Mouse (Mus musculus) brain, embryonic 18.5 days (tissue): ENCODE measurements around the gene Flywch1.
"Not testable (repeated sequence)": the region's sequence is repeated elsewhere in the genome, so short reads cannot be mapped to it uniquely, and the experiment has no call there.

Experiments used
- DNase-seq: peaks from one replicate; pipeline ENCODE4 v3.0.0-alpha.2; 2012; ENCODE audit warnings: low read depth, low spot score

Flywch1 gene

DNA sequence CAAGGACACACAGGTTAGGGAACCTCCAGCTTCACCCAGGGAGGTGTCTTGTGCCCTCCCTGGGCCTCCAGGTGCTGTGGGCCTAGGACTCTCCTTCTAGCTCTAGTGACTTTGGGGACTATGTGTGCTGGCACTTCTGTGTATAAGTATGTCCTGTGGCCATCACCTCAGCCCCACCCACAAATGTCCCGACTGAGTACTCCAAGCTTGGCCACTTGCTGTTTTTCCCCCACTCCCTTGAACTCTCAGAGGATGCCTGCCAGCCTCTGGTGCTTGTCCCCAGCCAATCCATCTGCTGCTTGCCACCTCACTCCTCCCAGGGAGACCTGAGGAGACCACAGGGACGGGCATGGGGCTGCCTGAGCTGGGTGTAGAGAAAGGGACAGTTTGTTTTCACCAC is 7.0 kb upstream of the Flywch1 start:
- no peak for DNase-seq

- no peak for DNase-seq
Measured at GRCm38 (mm10) chr17:23777141-23777540, 5.7 kb upstream of the Flywch1 start.

- no peak for DNase-seq
Measured at GRCm38 (mm10) chr17:23776216-23776615, 4.8 kb upstream of the Flywch1 start.

DNA sequence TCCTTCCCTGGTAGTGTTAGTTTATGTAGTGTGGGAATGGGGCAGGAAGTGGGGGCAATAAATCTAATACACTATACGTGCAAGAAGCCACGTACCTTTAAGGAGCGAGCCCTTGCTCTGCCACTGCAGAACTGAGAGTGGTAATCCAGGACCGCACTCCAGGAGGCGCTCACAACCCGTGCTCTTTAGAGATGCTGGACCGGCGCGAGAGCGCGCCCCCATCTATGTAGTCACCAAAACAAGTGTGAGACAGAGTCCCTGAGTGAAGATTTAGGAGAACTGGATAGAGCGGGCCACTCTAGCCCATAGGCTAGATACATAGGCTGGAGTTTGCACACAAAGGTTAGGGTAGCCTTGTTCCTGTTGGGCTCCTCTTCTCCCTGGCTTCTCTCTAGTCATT is 2.7 kb upstream of the Flywch1 start:
- no peak for DNase-seq

DNA sequence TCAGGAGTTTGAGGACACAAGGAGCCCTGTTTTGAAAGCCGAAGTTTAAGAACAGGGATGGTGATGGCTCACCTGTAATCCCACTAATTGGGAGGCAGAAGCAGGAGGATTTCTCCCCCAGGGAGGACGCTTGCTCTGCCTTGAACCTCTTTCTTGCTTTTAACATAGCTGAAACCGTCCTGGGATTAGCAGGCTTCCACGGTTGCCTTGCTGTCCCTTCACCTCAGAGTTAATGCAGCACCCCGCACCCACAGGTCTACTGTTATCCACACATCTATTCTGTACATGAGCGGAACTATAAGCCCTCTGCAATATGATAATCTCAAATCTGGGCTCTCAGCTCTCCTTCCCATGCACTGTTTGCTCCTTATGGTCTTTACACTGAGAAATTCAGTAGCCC is 2.3 kb upstream of the Flywch1 start:
- no peak for DNase-seq

DNA sequence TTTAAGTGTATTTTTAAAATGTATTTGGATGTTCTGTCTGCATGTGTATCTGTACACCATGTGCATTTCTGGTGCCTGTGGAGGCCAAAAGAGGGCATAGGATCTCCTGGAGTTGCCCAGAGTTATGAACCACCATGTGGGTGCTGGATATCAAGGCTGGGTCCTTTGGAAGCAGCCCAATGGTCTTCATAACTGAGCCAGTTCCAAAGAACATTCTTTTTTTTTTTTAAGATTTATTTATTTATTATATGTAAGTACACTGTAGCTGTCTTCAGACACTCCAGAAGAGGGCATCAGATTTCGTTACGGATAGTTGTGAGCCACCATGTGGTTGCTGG is 786 bp upstream of the Flywch1 start:
- DNase-seq: not testable (repeated sequence)

DNA sequence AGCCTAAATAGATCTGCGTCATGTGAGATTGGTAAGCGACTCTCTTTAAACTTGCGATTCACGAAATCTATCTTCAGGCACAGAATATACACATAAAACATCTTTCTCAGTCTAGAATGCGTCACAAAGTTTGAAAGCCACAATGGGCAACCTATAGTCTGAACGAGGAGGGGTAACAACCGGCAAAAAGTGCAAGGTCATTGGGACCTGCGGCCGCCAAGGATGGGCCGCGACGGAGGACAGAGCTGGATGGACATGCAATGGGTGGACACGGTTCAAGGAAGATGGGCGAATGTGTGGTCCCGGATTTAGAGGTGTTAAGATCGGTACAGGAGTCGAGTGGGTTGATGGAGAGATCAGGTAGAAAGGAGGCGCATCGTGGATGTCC is 512 bp downstream of the Flywch1 start:
- DNase-seq: no peak

GRCm38 (mm10) chr17:23770493-23770892 is 909 bp downstream of the Flywch1 start:
- DNase-seq: no peak

DNA sequence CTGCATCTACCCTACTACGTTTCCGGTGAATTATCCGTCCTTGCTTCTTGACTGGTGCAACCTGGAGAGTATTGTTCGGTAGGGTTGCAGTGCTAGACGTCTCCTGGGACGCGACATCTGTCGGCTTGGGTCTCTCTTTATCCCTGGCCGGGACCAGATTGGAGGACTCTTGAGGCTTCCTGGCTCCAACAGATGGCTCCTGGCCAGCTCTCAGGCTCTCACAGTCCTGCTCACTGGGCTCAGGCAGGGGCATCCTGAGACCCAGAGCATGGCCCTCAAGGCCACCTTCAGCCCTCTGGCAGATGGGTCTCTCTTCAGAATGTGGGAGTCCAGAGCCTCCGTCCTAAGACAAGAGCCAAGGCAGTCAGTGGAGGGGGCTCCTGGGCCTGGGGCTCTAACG is 8.4 kb downstream of the Flywch1 start:
- DNase-seq: no peak

DNA sequence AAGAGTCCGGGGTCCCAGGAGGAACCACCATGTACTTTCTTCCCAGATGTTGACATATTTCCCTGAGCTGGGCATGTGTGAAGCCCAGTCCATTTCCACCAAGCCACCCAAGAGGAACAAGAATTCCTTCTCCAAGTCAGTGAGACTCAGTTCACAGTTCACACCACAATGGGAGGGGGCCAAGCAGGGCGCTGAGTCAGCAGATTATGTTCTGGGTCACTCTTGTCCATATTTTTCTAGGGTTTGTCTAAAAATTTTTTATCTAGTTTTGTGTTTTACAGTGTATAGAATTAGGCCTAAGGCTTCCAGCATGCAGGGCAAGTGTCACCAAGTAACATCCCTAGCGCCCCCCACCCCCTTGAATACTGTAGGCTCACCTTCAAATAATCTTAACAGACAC is 10.2 kb downstream of the Flywch1 start:
- DNase-seq: no peak

DNA sequence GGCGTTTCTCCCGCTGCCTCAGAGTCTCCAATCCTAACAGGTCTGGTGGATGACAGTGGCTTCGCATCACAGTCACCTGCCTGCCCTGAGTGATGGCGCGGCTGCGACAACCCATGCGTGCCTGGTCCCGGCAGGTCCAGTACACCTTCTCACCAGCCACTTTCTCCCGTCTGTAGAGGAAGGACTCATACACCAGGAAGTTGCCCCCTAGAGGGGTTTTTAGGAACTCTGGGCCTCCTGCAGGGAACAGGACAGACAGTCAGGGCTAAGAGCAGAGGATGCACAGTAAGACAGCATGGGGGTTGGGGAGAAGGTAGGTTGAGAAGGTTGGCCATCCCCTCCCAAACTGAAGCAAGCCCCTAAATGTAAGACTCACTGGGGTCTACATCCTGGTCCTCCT is 11.2 kb downstream of the Flywch1 start:
- no peak for DNase-seq

DNA sequence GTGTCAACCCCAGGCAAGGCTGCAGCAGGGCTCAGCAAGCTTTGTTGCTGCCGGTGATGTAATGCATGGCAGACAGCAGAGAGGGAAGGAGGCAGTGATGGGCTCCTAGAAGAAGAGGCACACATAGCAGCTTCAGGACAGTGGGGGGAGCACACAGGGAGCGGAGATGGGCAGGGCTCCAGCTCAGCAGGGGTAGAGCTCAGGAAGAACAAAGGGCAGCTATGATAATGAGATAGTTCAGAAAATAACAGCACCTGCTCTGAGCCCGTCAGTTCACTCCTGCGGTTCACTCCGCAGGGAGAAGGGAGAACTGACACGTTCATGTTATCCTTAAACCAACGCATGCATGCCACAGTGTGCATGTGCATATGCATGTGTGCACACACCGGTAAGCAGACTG is 12.6 kb downstream of the Flywch1 start:
- no peak for DNase-seq

DNA sequence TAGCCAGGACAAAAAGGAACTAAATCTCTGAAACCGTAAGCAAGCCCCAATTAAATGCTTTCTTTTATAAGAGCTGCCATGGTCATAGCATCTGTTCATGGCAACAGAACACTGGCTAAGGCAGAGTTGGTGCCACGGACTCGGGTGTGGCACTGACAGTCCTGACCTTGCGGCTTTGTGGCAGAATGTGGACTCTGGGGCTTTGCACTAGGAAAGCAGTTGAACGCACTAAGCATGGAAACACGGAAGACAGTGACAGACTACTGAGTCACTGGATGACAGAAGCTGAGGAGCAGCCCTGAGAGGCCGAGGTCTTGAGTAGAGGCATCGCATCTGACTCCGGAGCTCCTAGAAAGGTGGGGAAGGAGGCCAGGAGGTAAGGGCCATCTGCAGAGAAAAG is 13.8 kb downstream of the Flywch1 start:
- no peak for DNase-seq

DNA sequence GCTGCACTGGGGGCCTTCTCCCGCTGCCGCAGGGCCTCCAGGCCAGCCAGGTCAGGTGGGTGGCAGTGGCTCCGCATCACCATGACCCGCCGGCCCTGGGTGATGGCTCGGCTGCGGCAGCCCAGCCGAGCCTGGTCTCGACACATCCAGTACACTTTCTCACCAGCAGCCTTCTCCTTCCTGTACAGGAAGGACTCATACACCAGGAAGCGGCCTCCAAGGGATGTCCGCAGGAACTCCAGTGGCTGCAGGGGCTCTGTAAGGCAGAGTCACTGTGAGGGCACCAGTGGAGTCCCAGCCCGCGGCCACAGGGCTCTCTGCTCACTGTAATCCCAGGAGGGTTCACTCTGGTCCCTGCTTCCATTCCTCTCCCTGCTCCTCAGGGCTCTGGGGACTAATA is 15.7 kb downstream of the Flywch1 start:
- no peak for DNase-seq

GRCm38 (mm10) chr17:23749400-23750191 is 21.8 kb downstream of the Flywch1 start:
- no peak for DNase-seq

GRCm38 (mm10) chr17:23748631-23749391 is 22.6 kb downstream of the Flywch1 start:
- no peak for DNase-seq

DNA sequence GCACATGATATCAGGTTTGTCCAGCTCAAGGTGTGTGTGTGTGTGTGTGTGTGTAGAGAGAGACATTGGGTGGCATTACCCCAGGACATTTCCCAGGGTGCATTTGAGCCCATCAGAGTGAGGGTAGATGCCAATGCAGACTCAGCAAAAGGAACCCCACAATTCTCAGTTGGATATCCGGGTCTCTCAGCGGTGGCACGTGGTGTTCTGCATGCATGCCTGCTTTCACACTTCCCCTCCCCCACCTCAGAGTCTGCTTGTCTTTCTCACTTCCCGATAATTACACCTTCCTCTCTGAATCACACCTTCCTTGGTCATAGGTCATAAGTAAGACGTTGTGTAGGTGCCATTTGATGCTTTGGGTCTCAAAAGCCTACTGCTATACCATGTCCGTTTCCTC is 23.4 kb downstream of the Flywch1 start:
- no peak for DNase-seq

GRCm38 (mm10) chr17:23747471-23747870 is 23.9 kb downstream of the Flywch1 start:
- no peak for DNase-seq

GRCm38 (mm10) chr17:23746767-23747166 is 24.6 kb downstream of the Flywch1 start:
- DNase-seq: no peak

GRCm38 (mm10) chr17:23746311-23746710 is 25.1 kb downstream of the Flywch1 start:
- DNase-seq: no peak

DNA sequence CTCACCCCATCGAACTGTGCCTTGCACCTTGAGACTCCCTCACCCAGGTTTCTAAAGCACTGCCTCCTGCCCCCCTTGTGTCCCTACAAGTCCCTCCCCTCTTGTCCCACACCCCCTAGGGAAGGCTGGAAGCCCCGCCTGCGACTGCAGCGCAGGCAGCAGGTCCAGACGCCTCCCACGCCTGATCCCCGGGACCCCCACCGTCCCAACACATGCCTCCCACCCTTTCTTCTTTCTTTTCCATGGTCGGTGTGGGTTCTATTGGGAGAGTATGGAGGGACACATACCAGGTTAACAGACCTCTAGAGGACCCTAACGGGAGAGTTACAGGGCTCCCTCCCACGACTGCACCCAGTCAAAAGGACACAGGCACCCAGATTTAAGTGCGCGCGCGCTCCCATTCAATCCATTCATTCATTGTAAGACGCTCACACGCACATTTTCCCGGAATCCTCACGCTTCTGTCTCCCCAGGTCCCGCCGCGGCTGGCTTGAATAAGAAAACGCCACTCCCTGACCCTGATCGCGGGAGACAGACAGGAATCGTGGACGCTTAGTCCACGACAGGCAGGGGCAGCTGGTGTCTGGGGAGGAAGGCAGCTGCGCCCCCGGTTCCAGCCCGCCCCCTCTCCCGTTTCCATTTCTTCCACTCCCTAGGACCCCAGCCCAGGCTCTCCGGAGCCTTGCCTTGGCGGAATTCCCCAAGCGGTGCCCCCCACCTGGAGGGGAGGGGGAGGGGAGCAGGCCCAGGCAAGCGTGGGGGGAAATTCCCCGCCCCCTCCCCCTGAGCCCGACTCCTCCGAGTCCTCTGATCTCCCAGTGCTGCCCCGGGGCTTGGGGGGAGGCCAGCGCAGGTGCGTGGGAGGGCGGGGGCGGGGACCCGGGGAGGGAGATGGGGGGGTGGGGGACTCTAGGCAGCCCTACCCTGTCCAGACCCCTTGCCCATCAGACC is 25.8 kb downstream of the Flywch1 start, which contains the start of gene Kremen2:
Gene Kremen2 (minus strand): TSS at position 533 of the 951 bp plus-strand sequence.
- DNase-seq: no peak

- no peak for DNase-seq
Measured at GRCm38 (mm10) chr17:23744651-23745050, 26.8 kb downstream of the Flywch1 start.
